Mouse (Mus musculus): ENCODE results near the gene H6pd. TPM values are rescaled to one million over a fixed set of nuclear protein-coding genes. Genes with fewer than 3 reads are reported as not detected.

Gene H6pd
- polyA plus RNA-seq, 1 experiment = 14.9 TPM

GRCm38 (mm10) chr4:149954893-149955439, 53.9 kb downstream of the H6pd start, which contains the start of gene Spsb1:
TSS of gene Spsb1 (minus strand) at chr4:149955043.
- Histone ChIP-seq H3K27me3 (ENCODE audit: control insufficient read depth, insufficient read depth, insufficient read length) (no peaks in the 10 kb centered on the region), H3ac (ENCODE audit: control insufficient read depth, insufficient read length, low read depth) (peak within 1 kb of the TSS; percentile 74), H3K36me3 (ENCODE audit: control insufficient read depth, insufficient read depth) (no peaks in the 10 kb centered on the region), H3K4me3 (ENCODE audit: insufficient read depth, poor library complexity, severe bottlenecking) (peak within 1 kb of the TSS; percentile 48), H3K79me3 (ENCODE audit: low read depth) (peaks cover 3% of the 10 kb centered on the region), H3K79me2 (ENCODE audit: control insufficient read depth, insufficient read depth) (peaks cover 8% of the 10 kb centered on the region)
- peak; percentile 62 for TF ChIP-seq MAX (IDR thresholded peaks at IDR 0.05)
- no peak for TF ChIP-seq CTCF (IDR thresholded peaks at IDR 0.05; ENCODE audit: control insufficient read depth, insufficient read depth, insufficient read length)
- no peak for TF ChIP-seq MYOG (IDR thresholded peaks at IDR 0.05; ENCODE audit: control insufficient read depth, extremely low read depth, insufficient read length)

- H3K4me3 ChIP-seq (ENCODE audit: insufficient read depth, poor library complexity, severe bottlenecking) = peak overlapping the region; percentile 48
- H3K27me3 ChIP-seq (ENCODE audit: control insufficient read depth, insufficient read depth, insufficient read length) = no peaks in the 10 kb centered on the region
- H3K79me2 ChIP-seq (ENCODE audit: control insufficient read depth, insufficient read depth) = peaks cover 8% of the 10 kb centered on the region
- no peaks in the 10 kb centered on the region for H3K36me3 ChIP-seq (ENCODE audit: control insufficient read depth, insufficient read depth)
- peaks cover 4% of the 10 kb centered on the region for H3K79me3 ChIP-seq (ENCODE audit: low read depth)
- peak overlapping the region; percentile 74 for H3ac ChIP-seq (ENCODE audit: control insufficient read depth, insufficient read length, low read depth)
- TF ChIP-seq MYOD1 (IDR thresholded peaks at IDR 0.05; ENCODE audit: control insufficient read depth, insufficient read length, low read depth) (peak; percentile 37), FOSL1 (IDR thresholded peaks at IDR 0.05; ENCODE audit: insufficient read depth, low read length, poor library complexity, severe bottlenecking) (no peak), CEBPB (IDR thresholded peaks at IDR 0.05; ENCODE audit: low read depth) (no peak)
Measured at GRCm38 (mm10) chr4:149953621-149954481, 55.0 kb downstream of the H6pd start.

GRCm38 (mm10) chr4:149952201-149952600, 56.6 kb downstream of the H6pd start:
- Histone ChIP-seq H3K79me3 (ENCODE audit: low read depth) (peaks cover 5% of the 10 kb centered on the region), H3K4me3 (ENCODE audit: insufficient read depth, poor library complexity, severe bottlenecking) (no peak overlapping the region), H3ac (ENCODE audit: control insufficient read depth, insufficient read length, low read depth) (no peak overlapping the region), H3K79me2 (ENCODE audit: control insufficient read depth, insufficient read depth) (peaks cover 11% of the 10 kb centered on the region), H3K27me3 (ENCODE audit: control insufficient read depth, insufficient read depth, insufficient read length) (no peaks in the 10 kb centered on the region), H3K36me3 (ENCODE audit: control insufficient read depth, insufficient read depth) (no peaks in the 10 kb centered on the region)
- TF ChIP-seq USF1 (IDR thresholded peaks at IDR 0.05; ENCODE audit: low read depth) (no peak), MYOG (IDR thresholded peaks at IDR 0.05; ENCODE audit: control insufficient read depth, extremely low read depth, insufficient read length) (no peak), CTCF (IDR thresholded peaks at IDR 0.05; ENCODE audit: control insufficient read depth, insufficient read depth, insufficient read length) (no peak), CEBPB (IDR thresholded peaks at IDR 0.05; ENCODE audit: low read depth) (no peak), FOSL1 (IDR thresholded peaks at IDR 0.05; ENCODE audit: insufficient read depth, low read length, poor library complexity, severe bottlenecking) (no peak), MAX (IDR thresholded peaks at IDR 0.05) (no peak), MYOD1 (IDR thresholded peaks at IDR 0.05; ENCODE audit: control insufficient read depth, insufficient read length, low read depth) (no peak)

- Histone ChIP-seq H3ac (ENCODE audit: control insufficient read depth, insufficient read length, low read depth) (no peak overlapping the region), H3K36me3 (ENCODE audit: control insufficient read depth, insufficient read depth) (no peaks in the 10 kb centered on the region), H3K79me2 (ENCODE audit: control insufficient read depth, insufficient read depth) (peaks cover 21% of the 10 kb centered on the region), H3K27me3 (ENCODE audit: control insufficient read depth, insufficient read depth, insufficient read length) (no peaks in the 10 kb centered on the region), H3K79me3 (ENCODE audit: low read depth) (peaks cover 6% of the 10 kb centered on the region), H3K4me3 (ENCODE audit: insufficient read depth, poor library complexity, severe bottlenecking) (no peak overlapping the region)
- no peak for TF ChIP-seq USF1 (IDR thresholded peaks at IDR 0.05; ENCODE audit: low read depth)
- no peak for TF ChIP-seq CEBPB (IDR thresholded peaks at IDR 0.05; ENCODE audit: low read depth)
- TF ChIP-seq MAX (IDR thresholded peaks at IDR 0.05) = no peak
- TF ChIP-seq MYOD1 (IDR thresholded peaks at IDR 0.05; ENCODE audit: control insufficient read depth, insufficient read length, low read depth) = no peak
- no peak for TF ChIP-seq FOSL1 (IDR thresholded peaks at IDR 0.05; ENCODE audit: insufficient read depth, low read length, poor library complexity, severe bottlenecking)
- TF ChIP-seq MYOG (IDR thresholded peaks at IDR 0.05; ENCODE audit: control insufficient read depth, extremely low read depth, insufficient read length) = no peak
- no peak for TF ChIP-seq CTCF (IDR thresholded peaks at IDR 0.05; ENCODE audit: control insufficient read depth, insufficient read depth, insufficient read length)
Measured at GRCm38 (mm10) chr4:149951201-149951600, 57.6 kb downstream of the H6pd start.

- Histone ChIP-seq H3K4me3 (ENCODE audit: insufficient read depth, poor library complexity, severe bottlenecking) (no peak overlapping the region), H3ac (ENCODE audit: control insufficient read depth, insufficient read length, low read depth) (no peak overlapping the region), H3K27me3 (ENCODE audit: control insufficient read depth, insufficient read depth, insufficient read length) (no peaks in the 10 kb centered on the region), H3K36me3 (ENCODE audit: control insufficient read depth, insufficient read depth) (no peaks in the 10 kb centered on the region), H3K79me2 (ENCODE audit: control insufficient read depth, insufficient read depth) (peaks cover 22% of the 10 kb centered on the region), H3K79me3 (ENCODE audit: low read depth) (peaks cover 7% of the 10 kb centered on the region)
- TF ChIP-seq FOSL1 (IDR thresholded peaks at IDR 0.05; ENCODE audit: insufficient read depth, low read length, poor library complexity, severe bottlenecking) (no peak), CEBPB (IDR thresholded peaks at IDR 0.05; ENCODE audit: low read depth) (no peak), MYOG (IDR thresholded peaks at IDR 0.05; ENCODE audit: control insufficient read depth, extremely low read depth, insufficient read length) (no peak), MYOD1 (IDR thresholded peaks at IDR 0.05; ENCODE audit: control insufficient read depth, insufficient read length, low read depth) (no peak), CTCF (IDR thresholded peaks at IDR 0.05; ENCODE audit: control insufficient read depth, insufficient read depth, insufficient read length) (no peak), MAX (IDR thresholded peaks at IDR 0.05) (no peak)
Measured at GRCm38 (mm10) chr4:149949691-149950090, 59.1 kb downstream of the H6pd start.
